Mouse (Mus musculus) frontal cortex, postnatal 10 days (tissue): ENCODE results near the gene Sh3d21.

Experiments used
- DNase-seq, 2 experiments: peaks; one replicate each; pipeline ENCODE4 v3.0.0; 2022; ENCODE audit warnings: low spot score in 2 of 2, mixed read lengths in 1 of 2

The Sh3d21 gene

DNA sequence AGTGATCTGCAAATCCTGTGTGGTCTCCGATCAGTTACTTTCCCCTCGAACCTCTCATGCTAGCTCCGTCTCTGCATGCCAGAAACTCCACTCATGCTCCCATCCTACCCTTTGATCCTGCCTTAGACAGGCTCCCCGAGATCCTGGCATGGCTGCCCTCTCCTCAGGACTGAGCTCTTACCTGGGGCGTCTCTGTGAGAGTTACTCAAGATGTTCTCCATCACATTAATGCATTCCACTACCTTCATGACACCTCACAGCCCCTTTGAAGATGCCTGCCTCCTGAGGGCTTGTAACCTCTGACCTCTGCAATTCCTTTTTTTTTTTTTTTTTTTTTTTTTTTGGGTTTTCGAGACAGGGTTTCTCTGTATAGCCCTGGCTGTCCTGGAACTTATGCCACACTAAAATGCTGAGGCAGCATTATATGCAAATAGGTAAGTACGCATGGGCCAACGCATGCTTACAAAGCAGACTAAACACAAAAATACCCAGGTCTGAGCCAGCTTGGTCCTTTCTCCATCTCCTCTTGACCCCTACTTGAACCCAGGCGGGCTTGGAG lies 16.2 kb downstream of the Sh3d21 start:
- DNase-seq: no peak

GRCm38 (mm10) chr4:126145396-126145795 lies 17.9 kb downstream of the Sh3d21 start:
- DNase-seq: no peak

GRCm38 (mm10) chr4:126141021-126141420 lies 22.3 kb downstream of the Sh3d21 start:
- no peak for DNase-seq

- no peak for DNase-seq
These were observed 25.5 kb downstream of the Sh3d21 start for GRCm38 (mm10) chr4:126137773-126138172.

DNA sequence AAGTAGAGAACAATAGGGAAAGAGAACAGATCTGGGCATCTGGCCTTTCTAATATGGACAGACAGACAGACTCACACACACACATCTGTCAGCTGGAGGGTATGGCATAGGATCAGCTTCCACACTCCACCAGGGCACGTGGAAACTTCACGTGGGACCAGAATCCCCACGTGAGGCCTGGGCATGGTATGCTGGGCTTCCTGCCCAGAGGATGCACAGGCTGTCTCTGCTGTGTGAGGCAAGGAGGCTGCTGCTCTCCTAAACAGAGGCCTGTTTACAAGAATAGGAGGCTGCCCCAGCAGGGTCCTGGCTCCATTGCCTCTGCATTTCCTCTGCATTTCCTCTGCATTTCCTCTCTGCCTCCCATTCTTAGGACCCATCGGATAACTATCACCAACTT lies 28.7 kb downstream of the Sh3d21 start:
- no peak for DNase-seq

DNA sequence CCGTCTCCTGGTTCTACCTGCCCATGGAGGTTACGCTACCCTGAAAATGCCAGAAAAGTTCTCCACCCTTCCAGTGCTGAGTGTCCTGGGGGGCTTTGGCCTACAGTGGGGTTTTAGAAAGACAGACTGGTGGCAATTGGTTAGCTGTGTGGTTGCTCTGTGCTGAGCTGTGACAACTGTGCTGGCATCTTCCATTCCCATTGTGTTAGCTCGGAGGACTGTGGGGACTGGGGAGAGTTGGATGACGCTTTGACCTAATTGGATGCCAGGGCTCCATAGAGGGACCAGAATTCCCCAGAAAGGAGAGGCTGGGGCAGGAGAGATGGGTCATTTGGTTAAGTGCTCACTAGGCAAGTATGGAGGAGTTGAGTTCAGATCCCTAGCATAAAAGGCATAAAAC lies 29.1 kb downstream of the Sh3d21 start:
- no peak for DNase-seq

- DNase-seq: peak in 1 of 2 experiments; percentile 8
These were observed 30.5 kb downstream of the Sh3d21 start for GRCm38 (mm10) chr4:126132636-126133264.

DNA sequence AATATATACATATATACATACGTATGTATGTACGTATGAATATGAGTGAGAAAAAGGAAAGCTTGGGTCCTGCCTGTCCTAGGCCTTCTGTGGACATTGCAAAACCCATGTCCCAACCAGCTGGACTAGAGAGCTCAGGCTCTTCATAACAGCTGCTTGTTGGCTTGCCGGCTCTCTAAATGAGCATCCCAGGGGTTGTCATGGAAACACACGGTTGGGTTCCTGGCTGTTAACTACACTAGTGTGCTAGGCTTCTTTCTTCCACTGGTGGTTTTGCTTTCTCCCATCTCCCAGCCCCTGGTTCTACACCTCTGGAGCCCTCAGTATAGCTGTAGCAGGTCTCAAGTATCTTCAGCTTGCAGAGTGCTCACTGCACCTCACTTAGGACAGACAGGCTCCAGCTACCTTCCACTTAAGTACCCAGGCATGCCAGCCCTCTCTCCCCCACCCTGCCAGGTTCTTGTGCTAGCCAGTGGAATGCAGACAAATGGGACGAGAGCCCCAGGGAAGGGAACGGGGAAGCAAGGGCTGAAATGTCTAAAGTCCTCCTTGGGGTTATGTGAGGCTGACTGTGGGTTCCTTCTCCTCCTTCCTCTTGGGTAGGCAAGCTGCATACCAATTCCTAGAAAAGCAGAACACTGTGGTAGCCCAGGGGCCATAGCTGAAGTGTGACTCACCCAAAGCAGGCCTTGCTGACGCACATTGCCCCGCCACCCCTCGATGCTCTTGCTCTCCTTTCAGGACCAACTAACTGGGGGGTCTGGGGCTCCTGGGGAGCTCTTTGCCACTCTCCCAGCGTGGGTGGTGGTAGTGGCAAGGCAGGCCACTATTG lies 31.8 kb downstream of the Sh3d21 start:
- peak; percentile 54 to 68 for DNase-seq

GRCm38 (mm10) chr4:126130502-126130901 lies 32.8 kb downstream of the Sh3d21 start:
- DNase-seq: no peak

DNA sequence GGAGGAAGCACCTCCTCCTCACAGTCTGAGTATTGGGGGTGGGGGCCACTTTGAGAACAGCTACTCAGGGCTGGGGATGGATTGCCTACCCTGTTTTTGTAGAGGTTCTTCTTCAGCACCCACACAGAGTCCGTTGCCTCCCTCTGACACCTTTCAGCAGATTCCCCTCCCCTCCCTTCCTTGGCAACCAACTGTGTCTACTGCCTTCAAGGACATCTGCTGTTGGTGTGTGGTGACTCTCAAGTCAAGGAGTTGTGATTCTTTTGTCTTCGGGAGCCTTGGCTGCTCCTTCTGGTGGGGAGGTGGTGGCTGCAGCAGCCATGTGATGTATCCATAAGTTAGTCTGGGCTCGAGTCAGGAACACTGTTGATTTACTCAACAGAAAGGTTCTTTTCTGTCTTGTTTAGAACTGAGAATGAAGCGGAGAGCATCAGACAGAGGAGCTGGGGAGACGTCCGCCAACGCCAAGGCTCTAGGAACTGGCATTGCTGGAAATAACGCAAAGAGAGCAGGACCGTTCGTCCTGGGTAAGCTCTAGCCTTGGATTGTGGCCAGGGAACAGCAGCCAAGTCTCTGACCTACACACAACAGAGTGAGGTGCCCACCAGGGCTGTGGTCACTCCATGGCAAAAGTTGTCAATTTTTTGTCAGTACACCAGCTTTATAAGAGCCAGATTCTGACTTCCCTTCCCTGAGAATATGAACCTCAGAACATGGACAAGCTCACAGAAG lies 39.8 kb downstream of the Sh3d21 start:
- no peak for DNase-seq

DNA sequence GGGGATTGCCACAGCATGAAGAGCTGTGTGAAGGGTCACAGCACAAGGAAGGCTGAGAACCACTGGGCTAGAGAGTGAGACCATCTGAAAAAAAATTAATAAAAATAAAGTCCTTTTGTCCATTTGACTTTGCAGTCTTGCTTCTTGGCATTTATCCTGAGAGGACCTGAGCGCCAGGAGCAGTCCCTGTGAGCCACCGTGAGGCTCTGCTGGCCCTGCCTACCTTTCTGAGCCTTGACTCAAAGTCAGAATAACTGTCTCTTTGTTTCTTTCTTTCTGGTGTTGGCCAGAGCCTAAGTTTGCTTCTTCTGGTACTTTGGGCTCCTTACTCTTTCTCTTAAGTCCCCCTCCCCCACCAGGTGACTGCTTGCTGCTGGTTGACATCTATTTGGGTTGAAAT lies 42.8 kb downstream of the Sh3d21 start:
- DNase-seq: no peak

DNA sequence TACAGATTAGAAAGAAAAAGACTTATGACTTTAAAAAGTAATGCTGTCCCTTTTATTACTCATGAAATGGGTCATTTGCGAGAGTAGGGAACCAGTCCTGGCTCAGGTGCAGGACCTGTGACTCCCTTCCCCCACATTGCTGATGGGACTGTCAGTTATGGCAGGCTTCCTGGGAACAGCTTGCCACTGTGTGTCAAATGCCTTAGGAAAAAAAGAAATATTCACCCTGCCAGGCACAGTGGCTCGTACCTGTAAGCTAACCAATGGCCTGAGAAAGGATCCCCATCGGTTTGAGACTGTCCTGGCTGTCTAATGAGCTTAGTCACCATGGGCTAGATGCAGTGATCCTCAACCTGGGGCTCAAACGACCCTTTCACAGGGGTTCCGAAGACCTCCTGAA lies 43.2 kb downstream of the Sh3d21 start:
- DNase-seq: no peak

DNA sequence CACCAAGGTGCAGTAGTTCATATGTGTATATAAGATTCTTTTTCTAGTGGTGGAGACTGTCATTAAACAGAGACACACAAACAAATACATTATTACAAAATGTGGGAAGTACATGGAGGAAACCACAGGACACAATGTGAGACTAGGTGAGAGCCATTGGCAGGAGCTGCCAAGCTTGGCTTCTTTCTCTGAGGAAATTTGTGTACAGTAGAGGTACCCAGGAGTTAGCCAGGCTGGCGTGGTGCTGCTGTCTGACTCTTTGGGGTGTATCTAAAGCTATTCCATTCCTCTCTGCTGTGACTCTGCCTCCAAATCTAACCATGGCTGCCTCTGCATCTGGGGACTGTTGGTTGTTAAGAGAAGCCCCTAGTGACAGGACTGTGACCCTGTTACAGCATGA lies 44.2 kb downstream of the Sh3d21 start:
- no peak for DNase-seq

DNA sequence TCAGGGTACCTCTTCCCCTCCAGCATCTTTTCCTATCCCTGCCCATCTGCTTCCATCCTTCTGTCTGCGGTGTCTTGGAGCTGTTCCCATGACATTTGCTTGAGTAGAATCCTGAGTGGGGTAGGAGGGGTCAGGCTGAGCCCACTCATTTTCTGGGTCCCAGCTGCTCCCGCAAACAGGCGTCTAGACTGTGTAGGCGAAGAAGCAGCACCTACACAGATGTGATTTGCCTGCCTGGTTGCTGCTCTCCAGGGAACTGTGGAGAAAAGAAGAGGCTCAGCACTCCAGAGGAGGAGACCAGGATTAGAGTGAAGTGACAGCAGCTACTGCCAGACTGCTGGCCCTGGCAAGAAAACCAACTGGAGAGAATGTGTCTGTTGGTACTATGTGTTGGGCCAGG lies 44.6 kb downstream of the Sh3d21 start:
- peak; percentile 48 to 70 for DNase-seq

- no peak for DNase-seq
These were observed 46.2 kb downstream of the Sh3d21 start for GRCm38 (mm10) chr4:126117116-126117515.

GRCm38 (mm10) chr4:126115871-126116521 lies 47.3 kb downstream of the Sh3d21 start:
- DNase-seq: no peak

DNA sequence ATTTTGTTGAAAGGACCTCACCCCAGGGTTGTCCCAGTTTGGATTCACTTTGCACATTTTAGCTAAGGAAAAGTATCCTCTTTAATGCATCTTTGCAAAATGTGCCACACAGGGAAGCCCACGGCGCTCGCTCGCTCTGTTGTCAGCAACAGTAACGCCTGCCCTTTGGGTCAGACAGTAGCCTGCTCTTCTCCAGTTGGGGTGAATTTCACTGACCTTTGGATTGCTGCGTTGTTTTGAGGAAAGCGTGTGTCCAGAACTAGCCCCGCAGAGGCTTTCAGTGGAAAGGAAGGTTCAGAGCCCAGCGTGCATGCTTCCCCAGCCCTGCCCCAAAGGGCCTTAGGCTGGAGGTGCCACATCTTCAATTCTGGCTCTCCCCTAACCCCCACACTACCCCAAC lies 47.9 kb downstream of the Sh3d21 start:
- DNase-seq: no peak

DNA sequence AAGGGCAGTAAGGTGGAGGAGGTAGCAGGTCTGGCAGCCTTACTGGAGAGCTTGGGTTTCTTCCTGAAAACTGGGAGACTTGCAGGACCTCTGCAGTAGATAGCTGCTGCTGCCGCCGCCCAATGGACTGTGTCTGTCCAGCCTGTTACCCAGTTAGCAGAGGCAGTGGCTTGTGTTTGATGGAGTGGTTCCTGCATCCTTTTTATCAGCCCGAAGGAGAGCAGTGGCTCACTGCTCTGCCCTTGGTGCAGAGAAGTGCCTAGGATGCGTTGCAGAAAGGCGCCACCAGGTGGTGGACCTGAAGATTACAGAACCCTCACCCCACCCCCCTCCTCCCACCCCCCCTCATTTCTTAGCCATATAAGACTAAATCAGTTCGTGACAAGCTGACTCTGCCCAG lies 49.3 kb downstream of the Sh3d21 start:
- DNase-seq: no peak

- no peak for DNase-seq
These were observed 50.0 kb downstream of the Sh3d21 start for GRCm38 (mm10) chr4:126113243-126113642.

DNA sequence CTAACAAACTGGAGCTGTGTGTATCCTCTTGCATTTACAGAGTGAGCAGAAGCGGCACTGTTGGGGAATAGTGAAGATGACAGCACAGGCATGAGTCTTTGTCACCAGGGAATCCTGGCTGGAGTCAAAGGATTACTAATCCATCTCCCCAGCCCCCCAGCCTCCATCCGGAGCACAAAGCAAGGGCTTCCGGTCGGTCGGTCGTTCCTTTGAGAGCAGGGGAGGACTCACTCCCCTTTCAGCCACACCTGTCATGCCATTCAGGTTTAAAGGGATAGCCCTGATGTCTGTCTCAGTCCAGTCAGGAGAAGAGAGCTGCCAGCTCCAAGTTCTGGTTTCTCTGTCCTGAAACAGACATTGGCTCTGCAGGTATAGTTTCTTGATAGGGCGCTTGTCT lies 52.1 kb downstream of the Sh3d21 start:
- no peak for DNase-seq

GRCm38 (mm10) chr4:126110374-126111152 lies 52.7 kb downstream of the Sh3d21 start:
- DNase-seq: peak; percentile 59 to 60
